Mouse (Mus musculus): ENCODE measurements around the gene Krt76.

Krt76 gene
- long read RNA-seq, experiment 1, result 0 reads
- long read RNA-seq, experiment 2, result 0 reads

DNA sequence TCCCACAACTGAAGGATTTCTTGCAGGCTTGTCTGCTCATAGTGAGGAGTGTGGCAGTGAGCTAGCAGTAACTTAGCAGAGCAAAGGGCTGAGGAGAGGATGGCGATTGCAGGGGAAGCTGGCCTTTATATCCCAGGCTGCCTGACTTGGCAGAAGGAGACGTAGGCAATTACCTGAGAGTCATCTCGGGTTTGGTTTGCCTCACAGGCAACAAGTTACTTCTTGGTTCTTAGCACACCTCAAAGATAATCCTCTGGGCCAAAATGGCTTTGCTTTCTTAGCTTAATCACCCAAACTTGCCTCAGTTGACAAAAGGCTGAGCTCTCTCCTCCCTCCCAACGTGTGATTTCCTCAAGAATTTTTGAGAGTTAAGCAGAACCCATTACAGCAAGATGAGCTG, at the start of gene Krt76:
TSS of gene Krt76 (minus strand) at position 101 of the 400 bp plus-strand sequence.
- intact Hi-C loops (cut with DNase I), result no loop called here

DNA sequence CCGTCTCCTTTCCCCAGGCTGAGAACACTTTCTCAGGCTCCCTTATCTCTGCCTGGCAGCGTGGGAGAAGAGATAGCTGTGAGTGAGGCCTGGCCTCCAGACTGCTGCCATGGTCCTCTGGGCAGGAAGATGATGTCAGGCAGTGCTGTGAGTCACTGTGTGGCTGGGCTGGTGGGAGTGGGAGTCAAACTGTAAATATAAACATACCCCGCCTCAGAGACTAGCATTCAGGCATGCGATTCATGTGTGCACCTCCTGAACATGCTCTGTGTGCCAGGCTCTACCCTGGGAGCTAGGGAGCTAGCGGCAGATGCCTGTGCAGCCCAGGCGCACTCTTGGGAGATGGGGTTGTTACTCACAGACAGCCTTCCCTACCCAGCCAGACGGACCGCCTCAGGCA, 49.2 kb upstream of the Krt76 start:
- intact Hi-C loops (cut with DNase I), result no loop called here

DNA sequence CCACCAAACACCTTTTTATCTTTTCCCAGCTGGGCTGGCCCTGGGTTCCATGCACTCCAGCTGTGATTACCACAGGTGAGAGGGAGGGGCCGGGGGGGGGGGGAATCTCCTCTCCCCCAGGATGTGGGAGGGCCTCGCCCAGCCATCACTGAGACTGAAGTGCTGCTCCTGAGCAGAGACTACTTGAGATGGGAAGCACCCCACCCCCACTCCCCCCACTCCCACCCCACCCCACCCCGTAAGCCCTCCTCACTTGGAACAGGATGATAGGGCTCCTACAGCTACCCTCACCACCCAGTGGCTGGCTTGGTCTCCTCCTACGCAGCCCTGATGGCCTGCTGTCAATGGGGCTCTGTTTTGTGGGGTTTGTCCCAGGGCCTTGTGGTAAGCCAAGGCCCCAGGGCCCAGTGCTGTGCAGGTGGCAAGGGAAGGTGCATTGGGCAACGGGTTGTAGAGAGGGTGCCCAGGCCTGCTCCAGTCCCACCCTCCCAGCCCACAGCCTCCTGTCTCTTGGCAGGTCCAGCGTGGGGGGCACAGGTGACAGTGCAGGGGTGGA, 47.6 kb upstream of the Krt76 start, which contains the start of gene Krt79:
TSS of gene Krt79 (minus strand) at position 51 of the 556 bp plus-strand sequence.
- intact Hi-C loops (cut with DNase I), result no loop called here

DNA sequence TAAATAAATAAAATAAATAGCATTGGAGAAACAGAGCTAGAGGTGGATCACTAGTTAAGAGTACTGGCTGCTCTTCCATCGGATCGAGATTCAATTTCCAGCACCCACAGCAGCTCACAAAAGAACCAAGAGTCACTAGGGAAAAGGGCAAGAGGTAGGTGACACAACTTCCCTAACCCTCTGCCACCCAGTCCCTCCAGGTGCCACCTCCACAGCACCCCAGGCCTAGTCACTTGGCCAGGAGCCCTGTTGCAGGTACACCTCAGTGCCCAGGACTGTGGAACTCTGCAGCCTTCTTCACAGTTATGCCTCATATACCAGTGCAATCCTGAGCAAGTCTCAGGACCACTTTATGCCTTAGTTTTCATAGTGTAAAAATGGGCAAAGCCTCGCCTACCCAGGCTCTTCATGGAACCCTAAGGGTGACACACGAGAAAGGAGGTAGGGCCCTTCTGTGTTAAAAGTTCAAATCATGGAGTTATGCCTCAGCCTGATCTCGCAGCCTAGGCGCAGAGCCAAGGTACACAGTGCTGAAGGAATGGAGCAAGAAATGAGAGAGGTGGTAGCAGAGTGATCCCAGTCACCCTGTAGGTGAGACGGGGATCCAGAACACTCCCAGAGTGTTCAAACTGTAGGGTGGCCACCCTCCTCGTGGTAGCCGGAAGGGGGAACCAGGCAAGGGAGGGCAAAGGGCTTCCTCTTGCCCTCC, 46.0 kb upstream of the Krt76 start:
- intact Hi-C loops (cut with DNase I), result no loop called here

DNA sequence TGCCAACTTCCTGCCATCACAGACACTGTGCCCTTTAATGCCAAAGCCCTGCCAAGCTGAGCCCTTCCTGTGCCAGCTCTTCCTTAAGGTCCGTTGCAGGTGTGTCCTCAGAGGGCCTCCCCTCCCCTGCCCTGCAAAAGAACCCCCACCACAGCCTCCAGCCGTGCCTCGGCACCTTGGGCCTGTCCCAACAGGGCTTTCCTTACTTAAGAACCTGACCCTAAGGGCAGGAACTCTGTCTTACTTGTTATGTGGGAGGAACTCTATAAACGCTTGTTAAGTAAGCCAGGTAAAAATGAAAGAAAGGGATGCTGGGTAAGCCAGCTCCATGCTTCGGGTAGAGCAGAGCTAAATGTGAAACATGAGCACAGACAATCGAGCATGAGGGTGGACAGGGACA, 40.3 kb upstream of the Krt76 start:
- intact Hi-C loops (cut with DNase I), result no loop called here

DNA sequence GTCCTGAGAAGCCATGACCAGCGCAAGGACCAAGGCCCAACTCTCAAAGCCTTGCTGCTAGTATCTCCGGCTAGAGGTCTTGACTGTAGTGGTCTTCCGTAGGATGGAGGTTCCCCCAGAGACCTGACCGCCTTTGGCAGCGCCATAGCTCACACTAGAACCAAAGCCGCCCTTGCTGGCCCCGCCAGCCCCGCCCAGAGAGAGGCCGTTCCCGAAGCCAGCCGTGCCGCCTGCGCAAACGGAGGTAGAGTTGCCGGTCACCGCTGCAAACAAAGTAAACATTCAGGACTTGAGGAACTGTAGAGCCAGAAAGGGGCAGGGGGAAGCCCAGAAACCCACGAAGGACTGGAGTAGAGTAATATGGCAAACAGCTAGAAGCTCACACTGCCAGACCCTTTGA, 36.9 kb upstream of the Krt76 start:
- intact Hi-C loops (cut with DNase I), result no loop called here

DNA sequence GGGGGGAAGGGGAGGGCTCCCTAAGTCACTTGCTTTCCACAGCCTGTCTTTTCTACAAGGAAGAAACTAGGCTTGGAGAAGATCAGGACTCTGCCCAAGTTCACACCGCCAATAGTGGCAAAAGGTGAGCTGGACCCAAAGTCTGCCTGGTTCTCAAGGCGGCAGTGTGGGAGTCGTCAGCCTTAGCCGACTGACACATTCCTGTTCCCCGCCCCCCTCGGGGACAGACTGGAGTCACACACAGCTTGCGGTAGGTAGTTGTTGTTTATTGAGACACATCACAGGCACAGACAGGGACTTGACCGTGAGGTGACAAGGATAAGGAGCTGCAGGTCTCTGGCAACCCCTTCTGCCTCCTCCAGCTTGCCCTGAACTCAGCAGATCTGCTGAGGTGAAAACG, 36.4 kb upstream of the Krt76 start:
- intact Hi-C loops (cut with DNase I), result no loop called here

DNA sequence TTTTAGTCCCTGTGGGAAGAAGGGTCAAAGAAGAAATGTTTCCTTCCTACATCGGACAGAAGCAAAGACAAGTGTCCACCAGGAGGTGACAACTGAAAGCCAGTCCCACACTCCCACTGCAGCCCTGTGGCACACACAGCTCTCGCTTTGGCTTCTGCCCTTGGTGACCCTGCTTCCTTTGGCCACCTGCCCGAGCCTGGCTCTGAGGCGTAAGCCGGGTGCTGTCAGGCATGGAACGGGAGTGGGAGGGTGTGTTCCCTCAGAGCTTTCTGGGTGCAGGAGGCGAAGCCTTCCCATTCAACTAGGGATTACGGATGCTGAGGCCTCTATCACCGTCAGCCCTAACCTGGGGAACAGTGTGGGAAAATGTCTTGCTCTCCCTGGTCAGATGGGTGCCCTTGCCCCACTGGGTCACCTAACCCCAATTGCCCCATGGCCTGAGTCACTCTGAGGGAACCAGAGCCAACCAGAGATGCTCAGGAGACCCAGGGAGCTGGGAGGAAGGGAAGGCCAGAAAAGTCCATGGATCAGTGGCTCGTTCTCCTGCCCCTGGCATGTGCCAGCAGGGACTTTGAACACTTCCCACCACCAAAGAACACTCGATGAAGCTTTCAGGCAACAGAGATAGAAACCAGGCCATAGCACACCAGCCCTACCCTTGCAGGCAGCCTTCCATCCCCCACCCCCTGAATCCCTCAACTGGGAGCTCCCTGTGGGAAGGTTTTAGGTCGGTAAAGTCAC, 34.8 kb upstream of the Krt76 start:
- intact Hi-C loops (cut with DNase I), result no loop called here

DNA sequence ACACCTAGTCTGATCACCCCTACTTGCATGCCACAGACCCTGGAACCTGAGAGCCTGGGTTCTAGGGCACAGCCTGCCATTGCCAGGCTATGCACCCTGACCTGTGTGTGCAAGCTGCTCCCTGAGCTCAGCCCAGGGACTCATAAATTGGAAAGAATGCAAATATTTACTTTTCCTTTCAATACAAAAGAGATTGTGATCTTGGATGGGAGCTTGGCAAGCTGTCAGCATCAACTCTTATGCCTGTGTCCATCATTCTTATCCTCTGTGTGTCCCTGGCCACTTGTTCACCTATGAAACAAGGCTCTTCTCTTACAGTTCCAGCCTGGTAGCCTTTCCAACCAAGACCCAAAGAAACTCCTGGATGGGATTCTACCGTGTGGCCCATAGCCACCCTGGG, 32.3 kb upstream of the Krt76 start:
- intact Hi-C loops (cut with DNase I), result no loop called here

DNA sequence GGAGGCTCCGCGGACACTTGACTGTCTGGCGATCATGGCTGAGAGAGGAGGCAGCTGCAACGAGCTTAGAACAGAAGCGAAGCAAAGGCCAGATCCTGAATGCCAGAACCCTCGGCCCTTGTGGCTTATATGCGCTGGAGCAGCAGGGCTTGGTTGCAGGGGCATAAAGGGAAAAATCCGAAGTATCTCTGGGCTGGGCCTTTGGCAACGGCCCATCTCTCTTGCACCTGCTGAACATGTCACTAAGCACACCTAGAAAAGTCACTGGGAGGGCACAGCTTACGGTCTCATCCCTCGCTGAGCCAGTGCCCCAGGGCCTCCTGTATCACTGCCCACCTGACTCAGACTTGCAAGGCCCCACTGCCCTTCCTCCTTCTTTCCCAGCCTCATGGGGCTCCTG, 31.9 kb upstream of the Krt76 start, which contains the start of gene Krt4:
TSS of gene Krt4 (minus strand) at position 101 of the 400 bp plus-strand sequence.
- intact Hi-C loops (cut with DNase I), result no loop called here

DNA sequence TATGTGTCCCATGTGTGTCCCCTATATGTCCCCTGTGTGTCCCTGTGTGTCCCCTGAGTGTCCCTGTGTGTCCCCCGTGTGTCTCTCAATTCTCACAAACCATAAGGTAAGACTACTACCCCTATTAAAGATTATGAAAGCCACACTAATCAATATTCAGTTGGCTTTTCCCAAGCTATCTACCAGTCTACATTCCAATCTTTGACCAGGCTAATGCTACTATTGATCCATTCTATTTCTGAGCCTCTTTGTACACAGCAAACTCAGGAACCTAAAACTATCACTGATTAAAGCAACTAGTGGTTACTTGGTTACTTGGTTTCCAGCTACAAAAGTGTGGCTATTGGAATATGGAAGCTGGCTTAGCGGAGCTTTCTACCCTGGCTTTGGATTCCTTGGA, 29.6 kb upstream of the Krt76 start:
- intact Hi-C loops (cut with DNase I), result no loop called here

DNA sequence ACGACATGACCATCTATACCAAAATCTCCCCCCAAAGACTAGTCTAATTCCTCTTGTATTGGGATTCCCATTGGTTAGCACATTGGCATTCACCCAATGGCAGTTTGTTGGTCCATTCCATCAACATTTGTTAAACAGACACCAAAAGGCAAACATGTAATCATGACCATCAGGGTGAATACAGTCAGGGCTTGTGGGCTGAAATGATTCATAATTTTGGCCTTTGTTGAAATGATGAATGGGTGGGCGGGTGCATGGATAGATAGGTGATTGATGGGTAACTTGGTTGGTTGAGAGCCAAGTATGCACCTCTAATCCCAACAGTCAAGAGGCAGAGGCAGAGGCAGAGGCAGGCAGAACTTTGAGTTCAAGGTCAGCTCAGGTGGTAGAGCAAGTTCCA, 23.4 kb upstream of the Krt76 start:
- intact Hi-C loops (cut with DNase I), result no loop called here

DNA sequence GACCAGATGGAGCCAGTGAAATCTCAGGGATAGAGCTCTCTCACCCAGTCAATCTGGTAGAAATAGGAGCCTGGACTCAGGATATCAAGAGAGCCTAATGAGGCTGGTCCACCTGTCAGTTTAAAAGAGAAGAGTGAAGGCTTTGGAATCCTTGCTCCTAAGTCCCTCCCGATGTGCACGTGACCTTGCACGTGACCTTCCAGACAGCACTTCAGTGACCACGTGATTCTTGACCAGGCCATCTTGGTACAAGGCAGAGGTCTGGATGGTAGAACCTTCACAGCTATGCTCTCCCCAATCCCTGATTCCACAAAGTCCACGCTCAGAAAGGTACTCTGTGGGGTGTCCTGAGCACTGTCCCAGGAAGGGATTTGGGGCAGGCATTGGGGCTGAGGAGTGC, 12.1 kb upstream of the Krt76 start:
- intact Hi-C loops (cut with DNase I), result no loop called here

DNA sequence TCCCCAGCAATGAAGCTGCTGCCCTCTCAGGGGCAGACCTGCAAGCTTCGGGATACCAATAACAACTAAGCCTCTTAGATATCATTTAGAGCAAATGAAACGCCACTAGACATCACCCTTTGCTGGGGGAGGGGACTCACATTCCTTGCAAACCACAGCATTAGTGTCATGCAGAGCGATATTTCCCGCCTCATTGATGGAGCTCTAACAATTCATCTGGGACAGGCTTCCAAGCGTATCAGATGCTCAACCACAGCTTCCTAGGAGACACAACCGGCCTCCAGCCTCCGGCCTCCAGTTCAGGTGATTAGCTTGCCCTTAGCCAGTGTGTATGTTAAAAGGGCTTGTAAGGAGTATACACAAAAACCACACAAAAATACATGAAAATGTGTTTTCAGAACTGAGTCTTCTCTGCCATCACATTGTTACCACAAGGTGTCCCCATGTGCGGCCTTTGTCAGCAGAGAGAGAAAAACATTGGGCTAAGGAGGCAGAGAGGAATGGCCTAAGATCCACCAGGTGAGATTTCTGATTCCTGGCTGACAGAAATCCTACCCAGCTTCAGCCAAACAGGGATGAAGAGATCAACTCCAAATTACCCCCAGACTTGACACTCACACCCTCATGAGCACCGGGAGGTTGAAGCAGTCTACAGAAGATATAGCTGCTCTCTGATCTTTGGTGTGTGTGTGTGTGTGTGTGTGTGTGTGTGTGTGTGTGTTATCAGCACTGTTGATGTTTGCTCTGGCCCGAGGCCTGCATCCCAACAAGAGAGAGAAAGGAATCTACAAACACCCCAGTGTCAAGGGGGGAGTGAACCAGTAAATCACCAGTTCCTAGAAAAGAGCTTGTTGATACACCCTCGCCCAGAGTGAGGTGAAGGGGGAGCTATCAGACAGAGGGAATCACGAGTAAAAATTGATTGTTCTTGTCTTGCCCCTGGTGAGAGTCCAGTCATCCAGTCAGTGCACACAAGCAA, 9.7 kb upstream of the Krt76 start:
- intact Hi-C loops (cut with DNase I), result no loop called here

DNA sequence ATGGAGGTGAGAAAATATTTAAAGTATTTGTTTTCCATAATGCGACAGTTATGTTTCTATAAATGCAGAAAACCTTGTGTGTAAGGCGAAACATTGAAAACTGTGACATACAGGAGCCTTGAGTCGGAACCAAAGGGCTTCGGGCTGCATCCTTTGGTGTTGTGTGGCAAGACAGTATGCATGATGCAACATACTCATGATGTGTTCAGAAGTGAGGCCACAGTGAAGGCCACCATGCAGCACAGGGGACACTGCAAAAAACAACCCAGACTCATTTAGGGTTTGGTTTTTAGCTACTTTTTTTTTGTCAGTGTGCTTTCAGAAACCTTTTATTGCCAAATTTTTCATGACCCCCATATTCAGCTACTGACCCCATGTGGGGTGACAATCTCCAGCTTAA, 2.5 kb upstream of the Krt76 start:
- intact Hi-C loops (cut with DNase I), result no loop called here

DNA sequence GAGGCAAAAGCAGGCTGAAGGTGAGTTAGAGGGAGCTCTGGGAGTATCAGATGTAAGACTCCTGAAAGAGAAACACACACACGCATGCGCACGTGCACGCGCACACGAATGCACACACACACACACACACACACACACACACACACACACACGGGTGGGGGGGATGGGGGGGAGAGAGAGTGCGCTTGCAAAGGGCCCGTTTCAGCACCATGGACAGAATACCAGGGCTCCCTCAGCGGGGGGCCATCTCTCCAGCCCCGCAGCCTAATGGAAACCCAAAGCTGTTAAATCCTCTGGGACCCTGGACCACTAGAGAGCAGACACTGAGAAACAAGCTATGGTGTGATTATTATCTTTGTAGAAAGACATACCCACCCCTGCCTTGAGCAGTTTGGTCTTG, 12.9 kb downstream of the Krt76 start:
- intact Hi-C loops (cut with DNase I), result no loop called here

DNA sequence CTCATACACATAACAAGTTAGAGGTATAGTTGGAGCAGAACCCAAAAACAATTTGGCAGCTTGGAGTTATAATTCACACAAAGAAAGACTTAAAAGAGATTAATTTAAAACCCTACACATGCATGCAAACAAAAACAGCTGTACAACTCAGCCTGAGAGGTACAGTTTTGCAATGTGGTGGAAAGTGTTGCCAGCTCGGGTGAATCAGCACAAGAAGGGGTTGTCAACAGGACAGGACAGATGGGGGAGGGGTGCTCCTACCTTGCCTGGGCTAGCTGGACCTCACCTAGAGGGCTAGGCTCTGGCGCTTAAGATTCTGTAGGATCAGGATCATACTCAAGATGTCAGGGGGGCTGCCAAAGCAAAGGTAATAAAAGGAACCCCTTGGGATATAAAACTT, 14.7 kb downstream of the Krt76 start:
- intact Hi-C loops (cut with DNase I), result no loop called here

DNA sequence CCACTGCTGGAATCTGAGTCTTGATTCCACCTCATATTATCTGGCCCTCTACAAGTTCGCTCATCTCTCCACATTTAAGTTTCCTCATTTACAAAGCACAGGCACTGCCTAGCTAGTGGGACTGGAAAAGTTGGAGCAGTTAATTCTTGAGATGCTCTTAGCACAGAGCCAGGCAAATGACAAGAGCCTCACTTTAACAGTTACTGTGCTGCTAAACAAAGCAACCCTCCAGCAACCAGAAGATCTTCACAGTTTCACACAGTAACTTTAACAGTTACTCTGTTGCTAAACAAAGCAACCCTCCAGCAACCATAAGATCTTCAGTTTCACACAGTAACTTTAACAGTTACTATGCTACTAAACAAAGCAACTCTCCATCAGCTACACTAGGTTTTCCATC, 18.3 kb downstream of the Krt76 start:
- intact Hi-C loops (cut with DNase I), result no loop called here

DNA sequence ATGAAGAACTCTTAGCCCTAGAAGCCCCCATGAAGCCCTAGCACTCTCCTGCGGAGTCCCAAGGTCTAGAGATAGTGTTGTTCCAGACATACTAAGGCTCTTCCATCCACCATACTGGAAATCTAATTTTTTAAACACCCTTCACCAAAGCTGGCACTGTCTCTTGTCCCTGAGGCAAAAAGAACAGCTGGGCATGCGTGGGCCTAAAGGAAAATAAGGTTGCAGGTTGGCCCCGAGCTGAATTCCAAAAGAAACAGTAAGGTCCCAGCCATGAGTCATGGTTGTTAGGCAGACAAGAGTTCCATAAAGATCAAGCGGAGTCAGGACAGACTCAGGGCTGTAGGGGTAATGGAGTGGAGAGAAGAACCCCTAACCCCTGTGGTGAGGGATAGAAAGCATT, 19.5 kb downstream of the Krt76 start:
- intact Hi-C loops (cut with DNase I), result no loop called here

DNA sequence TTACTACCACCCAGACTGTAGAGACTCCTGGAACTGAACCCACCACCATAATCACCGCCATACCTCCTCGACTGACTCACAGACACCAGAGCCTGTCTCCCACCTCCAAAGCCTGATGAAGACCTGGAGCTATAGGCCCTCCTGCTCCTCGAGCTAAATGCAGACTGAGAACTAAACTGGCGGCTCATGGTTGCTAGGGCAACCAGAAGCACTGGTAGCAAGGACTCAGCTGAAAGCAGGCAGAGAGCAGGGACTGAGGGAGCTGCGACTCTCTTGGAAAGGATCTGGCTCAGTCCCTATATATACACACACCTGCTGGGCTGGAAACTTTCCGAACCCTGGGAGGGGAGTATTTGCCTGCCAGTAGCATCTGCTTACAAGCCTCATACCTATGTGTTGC, 23.3 kb downstream of the Krt76 start, which contains the start of gene Krt77:
TSS of gene Krt77 (minus strand) at position 275 of the 400 bp plus-strand sequence.
- intact Hi-C loops (cut with DNase I), result no loop called here

DNA sequence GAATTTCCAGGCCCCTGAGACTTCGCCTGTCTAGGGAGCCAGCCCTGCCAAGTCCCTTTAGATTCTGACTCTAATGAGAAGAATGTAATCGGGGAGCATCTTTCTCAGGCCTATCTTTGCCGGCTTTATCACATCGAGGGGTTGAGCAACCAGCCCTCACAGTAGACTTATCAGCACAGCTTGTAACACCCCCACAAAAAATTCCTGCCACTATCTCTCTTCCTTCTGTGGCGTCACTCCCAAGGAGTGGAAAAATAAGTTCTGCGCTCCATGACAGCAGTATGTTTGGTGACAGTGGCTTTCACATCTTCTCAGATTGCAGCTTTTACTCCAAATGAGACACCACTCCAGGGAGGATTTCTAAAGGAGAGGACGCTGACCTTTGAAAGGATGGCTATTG, 26.0 kb downstream of the Krt76 start:
- intact Hi-C loops (cut with DNase I), result no loop called here
